Mouse (Mus musculus) limb, embryonic 11.5 days (tissue): Measurements from ENCODE around the gene Pitpnb. TPM values are rescaled to one million over a fixed set of nuclear protein-coding genes. Genes with fewer than 3 reads are reported as not detected.
A peak's percentile ranks its signal among the peaks of the same experiment; 100 is the strongest.

Experiments
- ATAC-seq: fragments of 200-750 bp; cut with Nextera tagmentation; 2 replicates; pipeline ENCODE4 v1.8.0; 2017; ENCODE audit warnings: low read depth; ENCODE audit not compliant: insufficient number of reproducible peaks, low FRiP score, low TSS enrichment
- DNase-seq: peaks from one replicate; pipeline ENCODE4 v3.0.0-alpha.2; 2015; ENCODE audit warnings: low spot score
- H3K27ac ChIP-seq: fragments of 300-500 bp; sonication (generic); replicated peaks from 2 replicates; pipeline ENCODE4 v1.5.1; 2014; ENCODE audit warnings: low read depth, mild to moderate bottlenecking, low read length
- H3K27me3 ChIP-seq: fragments of 300-500 bp; sonication (generic); 2 replicates; pipeline ENCODE4 v1.6.1; 2014; ENCODE audit warnings: mild to moderate bottlenecking, low read length, mixed read lengths; ENCODE audit not compliant: control insufficient read depth, insufficient read depth
- H3K36me3 ChIP-seq: fragments of 300-500 bp; sonication (generic); 2 replicates; pipeline ENCODE4 v1.6.1; 2014; ENCODE audit warnings: mild to moderate bottlenecking, low read length, moderate library complexity, mixed read lengths; ENCODE audit not compliant: control insufficient read depth, insufficient read depth
- H3K4me1 ChIP-seq: fragments of 300-500 bp; sonication (generic); 2 replicates; pipeline ENCODE4 v1.6.1; 2014; ENCODE audit warnings: low read length, mixed read lengths; ENCODE audit not compliant: control insufficient read depth, insufficient read depth
- H3K4me2 ChIP-seq: fragments of 300-500 bp; sonication (generic); 2 replicates; pipeline ENCODE4 v1.6.1; 2014; ENCODE audit warnings: low read depth, mild to moderate bottlenecking, moderate library complexity; ENCODE audit not compliant: severe bottlenecking
- H3K4me3 ChIP-seq: fragments of 300-500 bp; sonication (generic); 2 replicates; pipeline ENCODE4 v1.5.1; 2014; ENCODE audit warnings: low read depth, low read length
- H3K9ac ChIP-seq: fragments of 300-500 bp; sonication (generic); 2 replicates; pipeline ENCODE4 v1.6.1; 2014; ENCODE audit warnings: mild to moderate bottlenecking, low read length
- H3K9me3 ChIP-seq: fragments of 300-500 bp; sonication (generic); 2 replicates; pipeline ENCODE4 v1.6.1; 2016; ENCODE audit warnings: low read length; ENCODE audit not compliant: control insufficient read depth
- WGBS: fragments of 180-500 bp; shearing (Covaris S2); extraction: QIAGEN DNeasy Blood & Tissue Kit; methylation state at CpG from one replicate; pipeline ENCODE4 v1.1.7; 2014; 5-methylcytosine and 5-hydroxymethylcytosine counted together
- polyA plus RNA-seq: library from polyadenylated mRNA; unstranded; fragments of >200 nt; fragmentation: Nextera tagmentation; extraction: Ambion mirVana; gene quantifications from 2 replicates; pipeline ENCODE4 v1.2.1, GENCODE M21; 2014

Gene Pitpnb
- polyA plus RNA-seq, 1 experiment from 2014 or later: 131 TPM

DNA sequence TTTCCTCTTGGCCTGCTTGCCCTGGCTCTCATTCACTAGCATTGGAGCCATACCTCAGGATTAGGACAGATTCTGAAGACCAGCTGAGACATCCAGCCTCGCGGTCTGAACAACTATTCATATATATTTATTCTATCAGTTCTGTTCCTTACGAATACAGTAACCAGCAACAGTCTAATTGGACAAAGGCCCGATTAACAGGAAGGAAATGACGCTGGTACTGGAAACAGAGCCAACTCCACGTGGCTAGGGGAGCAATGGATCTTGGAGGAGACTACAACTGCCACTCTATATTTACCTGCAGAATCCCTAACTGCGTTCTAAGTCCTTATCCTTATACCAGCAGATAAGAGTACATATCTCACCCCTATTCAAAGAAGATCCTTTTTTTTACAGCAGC lies 3.1 kb upstream of the Pitpnb start:
- Histone ChIP-seq H3K4me1 (peaks cover 9% of the 10 kb centered on the region), H3K4me3 (no peak overlapping the region), H3K36me3 (no peaks in the 10 kb centered on the region), H3K9ac (no peak overlapping the region), H3K4me2 (no peak overlapping the region), H3K27me3 (no peaks in the 10 kb centered on the region), H3K9me3 (no peaks in the 10 kb centered on the region), H3K27ac (no peak overlapping the region)
- WGBS: 80% methylated on average over 7 of the region's 7 CpGs
- ATAC-seq (no peak), DNase-seq (no peak)

DNA sequence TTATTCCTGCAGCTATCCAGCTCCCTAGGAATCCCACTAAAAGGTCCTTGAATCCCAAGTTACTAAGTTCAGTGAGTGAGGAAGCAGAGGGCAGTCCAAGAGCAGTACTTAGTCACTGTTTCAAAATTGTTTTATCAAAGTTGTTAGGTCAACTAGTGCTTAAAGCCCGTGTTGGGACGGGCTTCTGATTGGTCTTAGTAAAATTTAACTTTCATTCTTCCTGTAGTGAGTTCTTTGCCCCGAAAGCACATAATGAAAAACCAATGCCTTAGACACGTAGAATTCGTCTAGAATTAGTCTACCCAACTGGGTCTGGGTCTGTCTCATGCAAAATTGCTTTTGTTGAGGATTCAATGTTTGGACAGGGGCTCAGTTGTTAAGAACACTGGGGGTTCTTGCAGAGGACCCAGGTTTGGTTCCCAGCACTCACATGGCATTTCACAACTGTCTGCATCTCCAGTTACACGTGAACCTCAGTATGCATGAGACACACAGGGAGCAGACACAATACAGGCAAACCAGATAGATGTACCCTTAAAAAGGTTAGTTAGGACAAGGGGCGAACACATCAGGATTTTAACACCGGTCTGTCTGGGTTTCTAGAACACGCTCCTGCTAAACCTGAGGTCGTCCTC lies 664 bp upstream of the Pitpnb start:
- Histone ChIP-seq H3K9ac (peak overlapping the region; percentile 79), H3K9me3 (no peaks in the 10 kb centered on the region), H3K4me1 (peaks cover 10% of the 10 kb centered on the region), H3K4me2 (peak overlapping the region; percentile 71), H3K4me3 (peak overlapping the region; percentile 98), H3K27me3 (no peaks in the 10 kb centered on the region), H3K36me3 (no peaks in the 10 kb centered on the region; the same call in 1 of the 2 replicates), H3K27ac (peak overlapping the region; percentile 72)
- no peak for ATAC-seq
- 30% methylated on average over 10 of the region's 10 CpGs for WGBS
- no peak for DNase-seq

DNA sequence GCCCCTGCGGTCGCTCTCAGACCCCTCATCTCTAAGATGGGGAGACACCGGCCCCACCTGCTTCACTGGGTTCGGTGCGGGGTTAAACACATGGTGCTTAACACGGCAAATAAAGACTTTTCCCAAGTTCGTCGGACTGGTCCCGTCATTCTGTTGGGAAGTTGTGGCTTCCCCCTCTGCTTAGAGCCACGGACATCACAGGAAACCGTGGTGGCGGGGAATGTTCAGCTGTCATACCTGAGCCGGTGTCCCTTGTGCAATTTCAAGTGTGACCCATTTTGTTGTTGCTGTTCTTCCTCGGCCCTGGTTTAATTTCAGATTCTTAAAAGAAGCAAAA lies 504 bp downstream of the Pitpnb start:
- peak overlapping the region; percentile 98 for H3K4me3 ChIP-seq
- WGBS: under 1% methylated on average over 14 of the region's 14 CpGs
- no peaks in the 10 kb centered on the region for H3K27me3 ChIP-seq
- H3K4me2 ChIP-seq: peak overlapping the region; percentile 71
- no peak; the same call in 1 of the 2 replicates for ATAC-seq
- H3K36me3 ChIP-seq: no peaks in the 10 kb centered on the region; the same call in 1 of the 2 replicates
- peak overlapping the region; percentile 76 for H3K9ac ChIP-seq
- H3K9me3 ChIP-seq: no peaks in the 10 kb centered on the region
- no peak for DNase-seq
- peak overlapping the region; percentile 72; the same call in 1 of the 2 replicates for H3K27ac ChIP-seq
- peaks cover 10% of the 10 kb centered on the region for H3K4me1 ChIP-seq

DNA sequence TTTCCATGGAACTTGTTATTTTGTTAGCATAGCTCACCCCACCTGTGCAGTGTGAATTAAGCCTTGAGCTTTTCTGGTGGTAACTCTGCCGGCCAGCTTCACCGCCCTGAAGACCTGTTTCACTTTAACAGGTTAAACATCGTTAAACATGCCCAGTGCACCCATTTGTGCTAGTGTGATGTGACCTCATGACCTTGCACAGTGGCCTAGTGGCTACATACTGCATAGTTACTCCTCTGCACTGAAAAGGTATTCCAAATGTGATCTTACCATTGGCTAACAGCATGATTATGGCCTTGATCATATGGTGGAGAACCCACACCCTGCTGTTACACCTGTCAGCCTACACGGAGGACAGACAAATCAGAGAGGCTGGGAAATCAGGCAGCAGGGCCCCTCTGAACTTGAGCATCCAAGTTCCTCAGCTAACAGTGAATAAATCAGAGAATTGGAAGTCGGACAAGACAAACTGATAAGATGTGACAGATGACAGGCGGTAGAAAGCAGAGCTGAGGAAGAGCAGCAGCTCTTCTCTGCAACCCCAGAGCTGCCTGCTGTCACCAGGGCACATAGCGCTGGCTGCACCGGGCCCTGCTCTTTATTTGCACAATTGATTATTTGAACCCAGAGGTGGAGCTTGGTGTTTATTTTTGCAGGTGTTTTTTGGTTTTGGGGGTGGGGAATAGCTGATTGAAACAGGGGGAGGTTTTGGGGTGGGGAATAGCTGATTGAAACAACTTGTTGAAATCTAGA lies 5.6 kb downstream of the Pitpnb start:
- H3K27ac ChIP-seq: no peak overlapping the region
- ATAC-seq (no peak), DNase-seq (no peak)
- H3K27me3 ChIP-seq: no peaks in the 10 kb centered on the region
- H3K4me3 ChIP-seq: no peak overlapping the region
- no peak overlapping the region for H3K4me2 ChIP-seq
- H3K9me3 ChIP-seq: no peaks in the 10 kb centered on the region
- peaks cover 6% of the 10 kb centered on the region for H3K36me3 ChIP-seq
- H3K4me1 ChIP-seq: peaks cover 10% of the 10 kb centered on the region
- no peak overlapping the region for H3K9ac ChIP-seq
- WGBS: 79% methylated on average over 8 of the region's 8 CpGs

DNA sequence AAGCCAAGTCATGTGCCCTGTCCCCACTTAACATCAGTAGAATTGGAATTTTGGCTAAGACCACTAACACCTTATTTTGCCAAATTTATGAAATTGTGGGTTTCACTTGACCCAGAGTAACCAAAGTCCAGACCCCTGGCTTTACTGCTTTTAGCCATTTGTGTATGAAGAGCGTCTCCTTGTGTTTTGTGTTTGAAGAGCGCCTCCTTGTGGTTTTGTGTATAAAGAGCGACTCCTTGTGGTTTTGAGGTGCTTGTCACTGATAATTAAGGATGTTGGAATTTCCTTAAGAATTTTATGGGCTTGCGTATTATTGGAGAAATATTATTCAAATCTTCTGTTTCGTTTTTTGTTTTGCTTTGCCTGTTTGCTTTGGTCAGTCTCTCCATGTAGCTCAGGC lies 11.0 kb downstream of the Pitpnb start:
- DNase-seq (peak; percentile 42), ATAC-seq (no peak)
- no peak overlapping the region for H3K9ac ChIP-seq
- no peak overlapping the region for H3K4me3 ChIP-seq
- peaks cover 12% of the 10 kb centered on the region; the same call in 1 of the 2 replicates for H3K36me3 ChIP-seq
- H3K9me3 ChIP-seq: no peaks in the 10 kb centered on the region
- H3K4me1 ChIP-seq: no peaks in the 10 kb centered on the region
- H3K27me3 ChIP-seq: no peaks in the 10 kb centered on the region
- WGBS: 48% methylated on average over 5 of the region's 5 CpGs
- no peak overlapping the region for H3K27ac ChIP-seq
- no peak overlapping the region for H3K4me2 ChIP-seq

DNA sequence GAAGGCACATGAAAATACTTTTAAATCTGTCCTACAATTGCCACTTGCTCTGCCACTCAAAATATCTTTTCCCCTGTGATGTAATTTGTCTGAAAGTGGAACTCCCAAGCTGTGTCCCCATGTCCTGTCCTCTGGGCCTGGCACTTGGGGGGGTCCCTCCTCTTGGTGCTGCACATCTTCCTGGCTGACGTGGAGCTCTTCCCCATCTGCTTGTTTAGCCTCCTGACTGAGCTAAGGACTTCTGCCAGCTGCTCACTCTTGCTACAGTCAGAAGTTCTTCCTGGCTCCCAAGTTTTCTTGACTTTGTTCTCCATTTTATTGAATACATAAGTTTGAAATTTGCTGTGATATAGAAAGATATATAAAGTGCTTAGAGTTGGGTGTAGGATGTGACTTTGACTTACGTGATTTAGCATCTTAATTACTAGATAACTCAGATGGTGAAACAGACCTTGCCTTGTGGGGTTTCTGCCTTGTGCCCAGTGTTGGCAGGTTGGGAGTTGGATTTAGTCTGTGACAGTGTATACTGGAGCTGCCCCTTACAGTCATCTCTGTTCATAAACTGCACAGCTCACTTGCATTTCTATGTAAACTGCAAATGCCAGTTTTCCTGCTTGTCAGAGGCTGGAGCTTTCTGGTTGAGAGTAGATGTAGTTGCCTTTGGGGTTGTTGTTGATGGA lies 14.3 kb downstream of the Pitpnb start:
- no peak overlapping the region for H3K9ac ChIP-seq
- WGBS: 86% methylated on average over 2 of the region's 2 CpGs

DNA sequence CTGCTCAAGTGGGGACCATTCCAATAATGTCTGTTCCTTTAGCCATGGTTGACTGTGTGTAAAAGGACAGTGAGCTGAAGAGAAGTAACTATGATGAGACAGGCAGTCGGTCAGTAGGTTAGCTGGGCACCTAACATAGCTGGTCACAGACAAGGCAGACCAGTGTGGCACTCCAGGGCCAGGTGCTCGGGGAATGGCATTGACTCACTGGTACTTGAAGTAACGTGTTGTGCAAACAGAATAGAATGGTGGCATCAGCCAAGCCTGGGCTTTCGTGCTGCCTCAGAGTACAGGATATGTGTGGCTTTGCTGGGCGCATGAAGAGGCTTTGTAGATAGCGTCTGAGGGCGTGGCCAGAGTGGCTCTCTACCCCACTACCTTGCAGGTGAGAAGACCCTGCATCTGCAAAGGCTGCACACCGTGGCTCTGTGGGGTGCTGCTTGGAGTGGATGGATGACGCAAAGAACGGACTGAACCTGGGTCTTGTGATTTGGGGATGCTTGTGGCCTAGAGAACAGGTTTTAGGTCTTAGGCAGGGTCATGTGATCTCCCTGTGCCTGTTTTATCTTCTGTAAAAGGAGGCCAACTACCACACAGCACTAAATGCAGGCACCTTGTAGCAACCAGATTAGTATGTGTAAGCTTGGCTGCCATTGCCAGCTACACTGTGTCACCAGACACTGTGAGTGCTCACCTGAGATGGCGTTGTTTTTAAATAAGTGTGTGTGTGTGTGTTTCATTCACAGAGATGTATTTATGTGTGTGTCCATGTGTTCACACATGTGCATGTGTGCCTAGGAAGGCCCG lies 26.5 kb downstream of the Pitpnb start:
- DNase-seq: no peak
- ATAC-seq: no peak
- Histone ChIP-seq H3K9me3 (no peaks in the 10 kb centered on the region), H3K4me3 (no peak overlapping the region), H3K27ac (no peak overlapping the region), H3K27me3 (no peaks in the 10 kb centered on the region), H3K36me3 (peaks cover 12% of the 10 kb centered on the region), H3K4me2 (no peak overlapping the region), H3K9ac (no peak overlapping the region), H3K4me1 (no peaks in the 10 kb centered on the region)
- WGBS: 91% methylated on average over 12 of the region's 12 CpGs

More for the DNA sequence above, 14.3 kb downstream of the Pitpnb start:
- no peaks in the 10 kb centered on the region for H3K4me1 ChIP-seq
- no peak overlapping the region for H3K27ac ChIP-seq
- no peaks in the 10 kb centered on the region for H3K27me3 ChIP-seq
- H3K9me3 ChIP-seq: no peaks in the 10 kb centered on the region
- H3K4me2 ChIP-seq: no peak overlapping the region
- DNase-seq: no peak
- ATAC-seq: no peak
- peaks cover 18% of the 10 kb centered on the region; the same call in 1 of the 2 replicates for H3K36me3 ChIP-seq
- H3K4me3 ChIP-seq: no peak overlapping the region

DNA sequence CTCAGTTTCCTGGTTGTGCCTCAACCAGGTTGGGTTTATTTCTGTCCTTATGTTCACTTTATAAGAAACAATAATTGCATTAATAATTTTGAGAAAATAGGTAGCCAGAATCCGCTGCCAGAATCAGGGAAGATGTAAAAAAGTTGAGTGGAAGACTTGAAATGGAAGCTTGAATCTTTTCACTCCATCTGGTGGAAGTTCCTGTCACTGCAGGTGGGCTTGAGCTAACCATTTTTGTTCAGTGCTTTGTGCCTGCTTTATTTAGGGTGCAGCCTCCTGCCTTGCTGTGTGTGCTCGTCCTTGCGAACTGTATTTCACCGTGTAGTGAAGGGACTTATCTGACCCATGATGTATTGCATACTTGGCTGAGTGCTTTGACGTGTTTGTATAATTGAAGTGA lies 30.0 kb downstream of the Pitpnb start:
- Histone ChIP-seq H3K9me3 (no peaks in the 10 kb centered on the region), H3K27ac (no peak overlapping the region), H3K9ac (no peak overlapping the region), H3K4me3 (no peak overlapping the region), H3K27me3 (no peaks in the 10 kb centered on the region), H3K4me2 (no peak overlapping the region), H3K4me1 (no peaks in the 10 kb centered on the region), H3K36me3 (peaks cover 12% of the 10 kb centered on the region)
- WGBS: 94% methylated on average over 5 of the region's 5 CpGs
- ATAC-seq (no peak), DNase-seq (no peak)
